Comparison of ENCODE assay signal across 21 mouse cellular contexts in genomic region chr6:147947997-147948396, GRCm38 (mm10).
DNase-seq lines count a peak whose midpoint lies in the region; ATAC-seq lines count a peak whose summit lies in the region.
"Had no signal": no experiment of that assay in that cellular context is flagged by ENCODE, and none has a peak within 500 bp of the region (broad histone marks: within the 10 kb centered on the region; RNA-seq: fewer than 3 reads in every experiment).

No protein-coding gene starts in this region.

- ATAC-seq in forebrain, embryonic 14.5 days: peak; percentile 40; the same call in 1 of the 2 replicates
- no peak for ATAC-seq in megakaryocyte progenitor cell, adult 5-6 weeks (replicated peaks; ENCODE audit: poor library complexity)
- ATAC-seq: liver, postnatal 0 days; lung, postnatal 0 days had no signal

- H3K9me3 ChIP-seq in forebrain, embryonic 14.5 days (replicated peaks; ENCODE audit: control insufficient read depth, low read length): no peaks in the 10 kb centered on the region
- H3K9me3 ChIP-seq in forebrain, embryonic 10.5 days: no peaks in the 10 kb centered on the region
- H3K9me3 ChIP-seq: embryonic facial prominence, embryonic 15.5 days; hindbrain, embryonic 12.5 days; kidney, embryonic 15.5 days had no signal

- H3K36me3 ChIP-seq in forebrain, embryonic 14.5 days (ENCODE audit: control insufficient read depth, insufficient read depth, low read length): no peaks in the 10 kb centered on the region
- H3K36me3 ChIP-seq in forebrain, embryonic 10.5 days (replicated peaks): no peaks in the 10 kb centered on the region
- H3K36me3 ChIP-seq: embryonic facial prominence, embryonic 15.5 days; hindbrain, embryonic 12.5 days; kidney, embryonic 15.5 days had no signal

- no peak overlapping the region for H3K4me2 ChIP-seq in forebrain, embryonic 14.5 days (ENCODE audit: low read length)
- H3K4me2 ChIP-seq: embryonic facial prominence, embryonic 15.5 days; hindbrain, embryonic 12.5 days; kidney, embryonic 15.5 days; liver, embryonic 11.5 days; midbrain, embryonic 11.5 days had no signal

- H3K9ac ChIP-seq in forebrain, embryonic 14.5 days (ENCODE audit: low read length): no peak overlapping the region
- H3K9ac ChIP-seq: embryonic facial prominence, embryonic 15.5 days; hindbrain, embryonic 12.5 days; kidney, embryonic 15.5 days; liver, postnatal 0 days had no signal

- WGBS in forebrain, embryonic 14.5 days: 74% methylated on average over 4 of the region's 4 CpGs
- WGBS in forebrain, embryonic 10.5 days: 89% methylated on average over 4 of the region's 4 CpGs

- H3K4me3 ChIP-seq in forebrain, embryonic 14.5 days (ENCODE audit: low read depth, low read length): no peak overlapping the region
- no peak overlapping the region for H3K4me3 ChIP-seq in forebrain, embryonic 10.5 days
- H3K4me3 ChIP-seq: embryonic facial prominence, embryonic 15.5 days; hindbrain, embryonic 12.5 days; kidney, embryonic 15.5 days had no signal

- H3K27ac ChIP-seq in forebrain, embryonic 14.5 days (ENCODE audit: low read depth, low read length): no peak overlapping the region
- H3K27ac ChIP-seq in forebrain, embryonic 10.5 days: no peak overlapping the region
- H3K27ac ChIP-seq: embryonic facial prominence, embryonic 15.5 days; hindbrain, embryonic 12.5 days; kidney, embryonic 15.5 days had no signal

- H3K27me3 ChIP-seq in forebrain, embryonic 14.5 days (replicated peaks; ENCODE audit: control insufficient read depth, insufficient read depth, low read length): no peaks in the 10 kb centered on the region
- no peaks in the 10 kb centered on the region for H3K27me3 ChIP-seq in forebrain, embryonic 10.5 days (ENCODE audit: poor library complexity, severe bottlenecking)
- H3K27me3 ChIP-seq: embryonic facial prominence, embryonic 15.5 days; hindbrain, embryonic 12.5 days; kidney, embryonic 15.5 days had no signal

- no peaks in the 10 kb centered on the region for H3K4me1 ChIP-seq in forebrain, embryonic 14.5 days (ENCODE audit: control insufficient read depth, insufficient read depth, low read length)
- no peaks in the 10 kb centered on the region for H3K4me1 ChIP-seq in forebrain, embryonic 10.5 days
- H3K4me1 ChIP-seq: hindbrain, embryonic 12.5 days had no signal

- DNase-seq in forebrain, embryonic 14.5 days (ENCODE audit: low spot score): peak; percentile 70
- no peak for DNase-seq in forebrain, embryonic 10.5 days (ENCODE audit: extremely low spot score, low spot score)
- DNase-seq in right cerebral cortex, postnatal 4 days: peak; percentile 19
- DNase-seq in right cerebral cortex, adult 18-20 months: no peak
- DNase-seq in layer of hippocampus, adult 8-10 months (ENCODE audit: low spot score in 2 of 2): peak; percentile 52 to 63
- DNase-seq in adrenal gland, adult (ENCODE audit: inconsistent age in 2 of 2, low spot score in 1 of 2): no peak
- DNase-seq in urinary bladder, postnatal 10 days (ENCODE audit: low spot score): no peak
- DNase-seq: adrenal gland, postnatal 36 days; cerebellum, adult 2 months; kidney, adult 11 months; kidney, postnatal 36 days; liver, postnatal 0 days; right cerebral cortex, postnatal 25 days; thymus, postnatal 25 days had no signal

Comparison
In these comparisons a context has a peak if more than half of its experiments do, and no peak if none do; other contexts are left out.
1. DNase-seq: peak in forebrain, embryonic 14.5 days (single experiment), right cerebral cortex, postnatal 4 days (single experiment) and layer of hippocampus, adult 8-10 months (2 of 2); none in forebrain, embryonic 10.5 days (single experiment), right cerebral cortex, adult 18-20 months (single experiment), adrenal gland, adult (0 of 2) and urinary bladder, postnatal 10 days (single experiment).